Mouse (Mus musculus) thymus, adult 2 months (tissue): Measurements from ENCODE around the gene Lmx1b.

Experiments used
- CTCF ChIP-seq: fragments of 200-500 bp; IDR thresholded peaks from 2 replicates; pipeline ENCODE4 v1.5.1; 2012; ENCODE audit warnings: mild to moderate bottlenecking, control low read depth, low read length, moderate library complexity, borderline replicate concordance; ENCODE audit not compliant: control insufficient read depth, poor library complexity, insufficient read depth; ENCODE audit errors: extremely low read depth
- POLR2A ChIP-seq: fragments of 200-500 bp; IDR thresholded peaks from 2 replicates; pipeline ENCODE4 v1.6.1; 2012; ENCODE audit warnings: mild to moderate bottlenecking, low read length, control low read depth, moderate library complexity; ENCODE audit not compliant: control insufficient read depth, poor library complexity, insufficient read depth; ENCODE audit errors: extremely low read depth

DNA sequence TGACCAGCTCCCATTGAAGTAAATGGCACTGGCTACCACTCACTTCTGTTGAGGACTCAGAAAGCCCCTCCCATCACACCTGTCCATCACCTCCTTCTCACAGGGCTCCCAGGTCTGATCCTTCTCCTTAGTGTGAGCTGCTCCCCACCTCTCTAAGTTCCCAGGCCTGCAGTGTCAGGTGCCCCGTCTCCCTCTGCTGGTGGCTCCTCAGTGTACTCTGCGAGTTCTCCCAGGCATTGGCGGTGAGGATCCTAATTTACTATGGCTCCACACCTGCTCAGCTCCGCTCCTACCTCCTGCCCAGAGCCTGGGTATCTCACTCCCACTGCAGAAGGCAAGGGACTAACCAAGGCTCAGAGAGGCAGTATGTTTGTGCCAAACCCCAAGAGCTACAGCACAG, 57.0 kb downstream of the Lmx1b start:
- TF ChIP-seq CTCF (no peak), POLR2A (no peak)
